Mouse (Mus musculus): ENCODE measurements around the gene Cxcl12. TPM values are rescaled to one million over a fixed set of nuclear protein-coding genes. Genes with fewer than 3 reads are reported as not detected.
A peak's percentile ranks its signal among the peaks of the same experiment; 100 is the strongest.

Cxcl12 gene
- polyA plus RNA-seq, 1 experiment from 2014 or later, result 59.9 TPM

DNA sequence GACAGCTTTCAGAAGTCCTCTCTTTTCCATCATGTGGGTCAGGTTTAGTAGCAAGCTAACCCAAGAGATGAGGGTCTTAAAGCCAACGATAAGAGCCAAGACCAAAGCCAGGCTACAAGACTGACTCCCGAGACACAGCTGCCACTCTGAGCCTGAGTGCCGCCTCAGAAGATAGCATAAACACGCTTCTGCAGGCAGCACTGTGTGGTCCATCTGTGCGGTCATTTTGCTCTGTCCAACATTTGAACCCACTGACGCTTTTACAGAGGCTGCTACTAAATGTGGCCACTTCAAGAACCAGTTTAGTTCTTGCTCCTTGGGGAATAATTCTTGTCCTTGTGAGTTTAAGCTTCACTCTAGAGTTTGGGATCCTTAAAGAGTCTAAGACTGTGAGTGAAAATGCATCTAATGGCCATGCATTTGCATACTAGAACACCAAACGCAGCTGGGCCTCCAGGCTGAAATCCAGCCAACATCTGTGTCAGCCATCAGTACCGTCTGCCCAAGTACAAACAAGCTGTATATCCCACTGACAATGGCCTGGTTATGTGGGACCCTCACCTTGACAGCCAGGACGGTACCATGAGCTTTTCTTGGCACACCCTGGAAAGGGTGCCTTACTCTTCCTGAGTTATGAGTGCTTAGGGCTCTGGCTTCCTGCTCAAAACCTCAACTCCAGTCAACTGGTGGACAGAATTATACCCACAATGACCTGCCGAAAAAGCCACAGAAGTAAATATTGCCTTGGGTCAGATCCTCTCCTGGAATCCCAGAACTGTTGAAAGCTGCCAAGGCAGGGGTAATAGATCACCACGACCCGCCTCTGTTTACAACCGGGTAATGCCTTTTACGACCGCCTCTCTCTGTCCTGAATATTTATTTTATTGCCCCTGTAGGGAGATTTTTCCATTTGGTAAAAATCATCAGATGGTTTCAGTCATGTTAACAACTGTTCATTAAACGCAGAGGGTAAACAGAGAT lies 8.3 kb upstream of the Cxcl12 start:
- Histone ChIP-seq H3K27me3 (ENCODE audit: low read depth, poor library complexity, severe bottlenecking) (no peaks in the 10 kb centered on the region; the same call in 1 of the 2 replicates), H3K4me3 (no peak overlapping the region), H3K9me3 (replicated peaks) (no peaks in the 10 kb centered on the region), H3K4me1 (peaks cover 10% of the 10 kb centered on the region), H3K27ac (replicated peaks) (no peak overlapping the region), H3K36me3 (no peaks in the 10 kb centered on the region)
- 90% methylated on average over 16 of the region's 16 CpGs for WGBS
- no peak for DNase-seq (ENCODE audit: low spot score)

DNA sequence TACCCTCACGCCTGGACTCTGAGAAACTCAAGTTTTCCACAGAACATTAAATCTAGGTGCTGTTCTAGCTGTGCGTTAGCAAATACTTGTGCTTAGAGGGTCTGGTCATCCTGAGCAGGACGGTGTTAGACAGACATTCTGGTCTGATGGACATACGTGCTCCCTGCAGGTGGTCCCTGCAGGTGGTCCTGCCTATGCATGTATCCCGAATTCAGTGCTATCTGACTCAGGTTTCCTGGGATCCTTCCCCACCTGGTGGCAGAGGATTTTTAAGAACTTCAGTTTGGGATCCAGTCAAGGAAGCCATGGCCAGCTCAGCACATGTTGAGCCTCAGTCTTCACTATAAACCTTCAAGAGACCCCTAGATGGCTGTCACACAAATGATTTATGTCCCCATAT lies 4.8 kb upstream of the Cxcl12 start:
- peak; percentile 9 for DNase-seq (ENCODE audit: low spot score)
- peaks cover 27% of the 10 kb centered on the region for H3K4me1 ChIP-seq
- H3K4me3 ChIP-seq, result no peak overlapping the region
- H3K27me3 ChIP-seq (ENCODE audit: low read depth, poor library complexity, severe bottlenecking), result peaks cover 31% of the 10 kb centered on the region
- H3K36me3 ChIP-seq, result no peaks in the 10 kb centered on the region
- H3K9me3 ChIP-seq (replicated peaks), result no peaks in the 10 kb centered on the region
- H3K27ac ChIP-seq (replicated peaks), result no peak overlapping the region
- 80% methylated on average over 5 of the region's 5 CpGs for WGBS

DNA sequence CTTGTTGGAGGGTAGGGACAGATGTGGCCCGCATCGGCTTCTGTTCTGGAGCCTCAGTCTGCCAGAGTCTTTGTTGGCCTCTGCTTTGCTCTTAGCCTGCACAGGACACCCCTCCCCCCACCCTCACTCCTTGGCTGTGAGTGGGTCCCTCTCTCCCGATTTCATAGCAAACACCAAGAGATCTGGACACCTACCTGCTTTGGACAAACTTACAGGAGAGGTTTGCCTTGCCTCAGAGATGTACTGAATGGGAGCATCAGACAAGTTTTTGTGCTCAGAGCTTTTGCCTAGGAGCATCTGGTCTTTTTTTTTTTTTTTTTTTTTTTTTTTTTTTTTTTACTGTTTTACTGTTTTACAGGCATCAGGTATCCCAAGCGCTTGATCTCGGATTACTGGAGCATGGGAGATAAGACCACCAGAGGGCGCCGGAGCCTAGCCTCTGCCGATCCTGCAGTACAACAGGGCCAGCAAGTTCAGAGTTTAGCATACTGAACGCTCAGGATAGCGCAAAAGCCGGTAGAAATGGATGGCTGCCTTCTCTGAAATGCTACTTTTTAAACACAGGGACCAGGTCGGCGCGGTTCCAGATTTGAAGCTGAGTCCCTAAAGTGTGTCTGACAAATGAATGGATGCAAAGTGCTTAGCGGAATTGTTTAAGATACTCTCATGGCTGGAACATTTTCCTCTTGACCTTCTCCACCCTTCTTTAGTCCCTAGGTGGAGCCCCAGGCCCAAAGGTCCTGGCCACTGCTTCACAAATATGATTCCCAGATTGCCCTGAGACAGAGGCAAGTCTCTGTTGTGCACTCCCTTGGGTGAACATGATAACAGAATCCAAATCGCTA lies 1.5 kb upstream of the Cxcl12 start:
- WGBS, result 2% methylated on average over 16 of the region's 16 CpGs
- peak; percentile 89 for DNase-seq (ENCODE audit: low spot score)
- H3K27ac ChIP-seq (replicated peaks), result no peak overlapping the region
- peak overlapping the region; percentile 70 for H3K4me3 ChIP-seq
- no peaks in the 10 kb centered on the region for H3K36me3 ChIP-seq
- no peaks in the 10 kb centered on the region for H3K9me3 ChIP-seq (replicated peaks)
- H3K4me1 ChIP-seq, result peaks cover 46% of the 10 kb centered on the region
- H3K27me3 ChIP-seq (ENCODE audit: low read depth, poor library complexity, severe bottlenecking), result peaks cover 64% of the 10 kb centered on the region

DNA sequence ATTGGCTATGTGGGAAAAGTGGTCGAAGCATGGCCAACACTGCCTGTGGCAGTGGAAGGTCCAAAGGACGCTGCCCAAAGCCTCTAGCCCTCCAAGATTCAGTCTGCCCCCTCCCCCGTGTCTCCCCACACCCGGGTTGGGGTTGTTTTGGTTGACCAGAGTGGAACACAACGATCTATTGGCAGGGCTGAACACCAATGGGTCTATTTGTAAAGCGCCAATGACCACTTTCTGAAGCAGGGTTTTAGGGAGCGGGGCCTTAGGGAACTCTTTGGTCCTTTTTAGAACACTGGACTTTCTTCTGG lies 957 bp upstream of the Cxcl12 start:
- Histone ChIP-seq H3K4me1 (peaks cover 46% of the 10 kb centered on the region), H3K27ac (replicated peaks) (no peak overlapping the region), H3K36me3 (no peaks in the 10 kb centered on the region), H3K4me3 (peak overlapping the region; percentile 70), H3K9me3 (replicated peaks) (no peaks in the 10 kb centered on the region), H3K27me3 (ENCODE audit: low read depth, poor library complexity, severe bottlenecking) (peaks cover 70% of the 10 kb centered on the region)
- no peak for DNase-seq (ENCODE audit: low spot score)
- WGBS, result 7% methylated on average over 7 of the region's 7 CpGs

DNA sequence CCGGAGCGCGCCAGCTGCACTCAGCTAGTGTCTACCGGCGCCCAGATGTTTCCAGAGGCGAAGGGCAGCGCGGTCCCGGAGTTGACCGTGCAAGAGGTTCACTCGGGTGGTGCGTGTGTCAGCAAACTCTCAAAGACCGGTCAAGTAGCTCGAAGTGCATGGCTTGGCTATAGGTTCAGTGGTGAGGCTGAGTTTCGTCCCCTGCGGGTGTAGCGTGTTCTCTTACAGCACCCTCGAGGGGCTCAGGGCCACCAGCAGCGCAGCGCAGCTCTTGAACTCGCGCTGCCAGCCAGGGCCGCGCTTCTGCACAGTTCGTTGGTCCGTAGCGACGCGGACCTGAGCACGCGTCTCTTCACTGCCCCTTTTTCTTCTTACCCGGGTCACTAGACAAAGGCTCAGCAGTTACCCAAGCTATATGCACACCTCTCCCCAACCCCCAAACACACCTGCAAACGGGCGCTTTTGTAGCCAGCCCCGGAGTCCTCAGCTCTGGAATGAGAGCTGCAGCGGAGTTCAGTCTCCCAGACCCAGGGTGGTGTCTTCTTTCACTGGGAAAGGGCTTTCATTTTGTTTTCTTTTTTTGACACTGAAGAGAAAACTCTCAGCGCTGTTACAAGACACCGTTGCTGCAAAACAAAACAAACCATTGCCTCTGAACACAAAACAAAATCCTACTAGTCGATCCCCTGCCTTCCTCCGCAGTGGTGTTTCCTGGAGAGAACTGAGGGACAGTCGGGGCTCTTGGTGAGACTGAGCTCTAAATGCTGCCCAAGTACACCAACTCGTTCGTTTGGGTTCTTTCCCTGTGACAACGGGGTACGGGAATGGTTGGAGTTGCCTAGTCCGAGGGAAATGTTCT lies 945 bp downstream of the Cxcl12 start:
- H3K9me3 ChIP-seq (replicated peaks), result no peaks in the 10 kb centered on the region
- under 1% methylated on average over 46 of the region's 46 CpGs for WGBS
- peak overlapping the region; percentile 70 for H3K4me3 ChIP-seq
- H3K4me1 ChIP-seq, result peaks cover 55% of the 10 kb centered on the region
- peak; percentile 63 for DNase-seq (ENCODE audit: low spot score)
- peaks cover 88% of the 10 kb centered on the region for H3K27me3 ChIP-seq (ENCODE audit: low read depth, poor library complexity, severe bottlenecking)
- peak overlapping the region; percentile 78 for H3K27ac ChIP-seq (replicated peaks)
- H3K36me3 ChIP-seq, result no peaks in the 10 kb centered on the region

DNA sequence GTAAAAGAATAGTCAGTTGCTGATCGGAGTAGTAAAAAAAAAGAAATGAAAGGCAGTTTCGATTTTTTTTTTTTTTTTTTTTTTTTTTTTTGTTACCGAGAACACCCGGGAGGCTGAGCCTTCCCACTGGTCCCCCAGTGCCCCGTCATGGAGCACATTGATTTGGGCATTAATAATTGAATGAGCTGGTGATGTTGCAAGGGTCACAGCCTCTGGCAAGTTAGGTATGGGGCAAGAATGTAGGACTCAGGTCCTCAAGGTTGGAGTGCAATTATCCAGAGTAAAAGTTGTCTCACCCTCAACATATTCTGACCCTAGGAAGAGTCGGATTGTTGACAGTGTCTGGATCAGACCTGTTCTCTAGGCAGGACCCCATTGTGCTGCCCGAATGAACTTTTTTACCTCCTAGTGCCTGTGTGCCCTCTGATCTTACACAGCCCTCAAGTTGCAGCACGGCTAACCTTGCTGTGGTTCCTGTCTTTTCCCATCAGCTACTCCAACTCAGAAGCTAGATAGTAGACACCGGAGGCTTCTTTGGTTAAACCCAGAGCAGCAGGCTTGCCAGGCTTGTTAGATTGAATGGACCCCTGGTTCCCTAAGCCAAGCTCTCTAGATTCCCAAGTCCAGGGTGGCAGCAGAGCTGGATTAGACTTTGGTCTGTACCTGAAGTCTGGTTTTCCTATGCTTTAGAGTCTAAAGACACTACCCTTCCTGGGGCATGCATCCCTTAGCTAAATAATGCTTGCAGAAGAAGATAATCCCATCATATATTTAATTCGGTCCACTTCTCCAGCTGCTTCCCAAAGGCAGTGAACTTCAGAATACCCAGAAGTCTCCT lies 1.8 kb downstream of the Cxcl12 start:
- no peak overlapping the region for H3K27ac ChIP-seq (replicated peaks)
- 20% methylated on average over 10 of the region's 10 CpGs for WGBS
- DNase-seq (ENCODE audit: low spot score), result no peak

DNA sequence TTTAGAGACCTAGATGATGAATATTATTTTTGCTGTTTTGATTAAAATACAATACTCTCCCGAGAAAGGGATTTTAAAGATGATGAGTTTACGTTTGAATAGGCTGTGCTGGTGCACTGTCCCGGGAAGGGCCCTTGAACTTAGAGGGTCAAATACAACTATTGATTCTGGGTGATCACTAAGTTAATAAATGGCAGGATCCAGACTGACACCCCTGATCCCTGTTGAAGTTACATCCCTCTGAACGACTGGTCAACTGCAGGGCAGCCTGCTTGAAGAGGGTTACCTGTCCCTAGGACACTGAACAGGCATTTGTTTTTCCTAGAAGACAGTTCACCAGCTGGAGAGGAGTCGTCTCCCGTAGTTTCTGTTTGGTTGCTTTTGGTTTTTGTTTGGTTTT lies 4.0 kb downstream of the Cxcl12 start:
- Histone ChIP-seq H3K4me1 (peaks cover 54% of the 10 kb centered on the region), H3K27ac (replicated peaks) (no peak overlapping the region), H3K36me3 (no peaks in the 10 kb centered on the region), H3K9me3 (replicated peaks) (no peaks in the 10 kb centered on the region), H3K4me3 (no peak overlapping the region), H3K27me3 (ENCODE audit: low read depth, poor library complexity, severe bottlenecking) (peaks cover 82% of the 10 kb centered on the region)
- DNase-seq (ENCODE audit: low spot score), result no peak
- WGBS, result 86% methylated on average over 6 of the region's 6 CpGs

More for the DNA sequence above, 1.8 kb downstream of the Cxcl12 start:
- no peaks in the 10 kb centered on the region for H3K9me3 ChIP-seq (replicated peaks)
- H3K4me1 ChIP-seq, result peaks cover 55% of the 10 kb centered on the region
- H3K36me3 ChIP-seq, result no peaks in the 10 kb centered on the region
- peaks cover 87% of the 10 kb centered on the region for H3K27me3 ChIP-seq (ENCODE audit: low read depth, poor library complexity, severe bottlenecking)
- peak overlapping the region; percentile 70 for H3K4me3 ChIP-seq

DNA sequence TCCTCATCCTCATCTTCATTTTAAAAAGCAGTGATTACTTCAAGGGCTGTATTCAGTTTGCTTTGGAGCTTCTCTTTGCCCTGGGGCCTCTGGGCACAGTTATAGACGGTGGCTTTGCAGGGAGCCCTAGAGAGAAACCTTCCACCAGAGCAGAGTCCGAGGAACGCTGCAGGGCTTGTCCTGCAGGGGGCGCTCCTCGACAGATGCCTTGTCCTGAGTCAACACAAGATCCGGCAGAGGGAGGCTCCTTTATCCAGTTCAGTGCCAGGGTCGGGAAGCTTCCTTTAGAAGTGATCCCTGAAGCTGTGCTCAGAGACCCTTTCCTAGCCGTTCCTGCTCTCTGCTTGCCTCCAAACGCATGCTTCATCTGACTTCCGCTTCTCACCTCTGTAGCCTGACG lies 5.5 kb downstream of the Cxcl12 start:
- Histone ChIP-seq H3K27me3 (ENCODE audit: low read depth, poor library complexity, severe bottlenecking) (peaks cover 81% of the 10 kb centered on the region), H3K4me1 (peaks cover 39% of the 10 kb centered on the region), H3K27ac (replicated peaks) (no peak overlapping the region), H3K36me3 (0 out of 2 replicates have a peak, but pooled peaks cover 3% of the 10 kb centered on the region), H3K4me3 (no peak overlapping the region), H3K9me3 (replicated peaks) (no peaks in the 10 kb centered on the region)
- peak; percentile 84 for DNase-seq (ENCODE audit: low spot score)
- WGBS, result 17% methylated on average over 11 of the region's 11 CpGs

DNA sequence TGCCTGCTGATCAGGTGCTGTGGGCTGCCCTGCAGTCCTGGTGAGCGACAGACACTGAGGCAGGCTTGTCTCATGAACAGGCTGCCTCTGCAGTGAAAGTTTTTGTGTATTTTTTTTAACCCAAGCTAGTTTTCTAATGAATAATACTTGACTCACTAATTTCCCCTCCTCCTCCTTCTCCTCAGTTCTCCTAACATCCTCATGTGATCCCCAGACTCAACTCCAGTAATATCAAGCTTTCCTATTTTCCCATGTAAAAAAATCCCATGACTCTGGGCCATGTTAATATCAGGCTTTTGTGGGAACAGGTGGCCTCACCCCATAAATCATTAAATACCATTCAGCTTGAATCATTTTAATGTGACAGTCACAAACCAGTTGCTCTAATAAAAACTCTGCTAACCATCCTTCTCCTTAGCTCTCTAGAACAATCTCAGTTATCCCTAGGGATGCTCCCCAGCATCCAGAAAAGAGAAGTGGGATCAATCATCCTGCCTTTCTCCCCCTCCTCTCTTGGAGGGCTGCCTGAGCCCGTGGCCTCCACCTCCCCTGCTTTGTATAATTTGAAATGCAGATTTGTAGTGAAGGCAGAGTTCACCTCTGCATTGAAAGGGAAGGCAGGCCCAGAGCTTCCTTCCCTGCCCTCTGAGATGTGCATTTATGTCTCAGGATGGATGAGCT lies 6.9 kb downstream of the Cxcl12 start:
- H3K27me3 ChIP-seq (ENCODE audit: low read depth, poor library complexity, severe bottlenecking), result peaks cover 75% of the 10 kb centered on the region
- no peak overlapping the region for H3K4me3 ChIP-seq
- H3K27ac ChIP-seq (replicated peaks), result no peak overlapping the region
- no peak for DNase-seq (ENCODE audit: low spot score)
- 0 out of 2 replicates have a peak, but pooled peaks cover 3% of the 10 kb centered on the region for H3K36me3 ChIP-seq
- WGBS, result 50% methylated on average over 2 of the region's 2 CpGs
- H3K9me3 ChIP-seq (replicated peaks), result no peaks in the 10 kb centered on the region
- peaks cover 38% of the 10 kb centered on the region for H3K4me1 ChIP-seq

DNA sequence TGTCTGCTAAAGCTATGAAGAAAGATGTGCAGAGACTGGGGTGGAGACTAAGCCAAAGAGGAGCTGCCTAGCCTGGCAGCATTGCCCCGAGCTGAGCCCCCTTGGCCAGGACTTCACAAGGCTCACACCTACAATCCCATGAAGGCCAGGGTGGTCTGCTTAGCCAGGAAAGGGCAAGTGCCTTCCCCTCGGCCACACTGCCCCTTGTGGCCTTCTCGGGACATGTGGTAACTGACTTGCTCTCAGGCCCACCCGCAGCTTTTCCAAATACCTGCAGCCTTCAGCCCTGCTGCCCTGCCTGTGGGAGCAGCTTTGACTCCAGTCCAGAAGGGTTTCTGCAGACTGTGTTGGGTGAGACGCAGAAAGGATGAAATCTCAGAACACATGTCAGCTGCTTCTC lies 8.1 kb downstream of the Cxcl12 start:
- Histone ChIP-seq H3K9me3 (replicated peaks) (no peaks in the 10 kb centered on the region), H3K4me3 (no peak overlapping the region), H3K27me3 (ENCODE audit: low read depth, poor library complexity, severe bottlenecking) (peaks cover 75% of the 10 kb centered on the region), H3K36me3 (0 out of 2 replicates have a peak, but pooled peaks cover 3% of the 10 kb centered on the region), H3K27ac (replicated peaks) (no peak overlapping the region), H3K4me1 (peaks cover 42% of the 10 kb centered on the region)
- peak; percentile 54 for DNase-seq (ENCODE audit: low spot score)
- 29% methylated on average over 5 of the region's 5 CpGs for WGBS

DNA sequence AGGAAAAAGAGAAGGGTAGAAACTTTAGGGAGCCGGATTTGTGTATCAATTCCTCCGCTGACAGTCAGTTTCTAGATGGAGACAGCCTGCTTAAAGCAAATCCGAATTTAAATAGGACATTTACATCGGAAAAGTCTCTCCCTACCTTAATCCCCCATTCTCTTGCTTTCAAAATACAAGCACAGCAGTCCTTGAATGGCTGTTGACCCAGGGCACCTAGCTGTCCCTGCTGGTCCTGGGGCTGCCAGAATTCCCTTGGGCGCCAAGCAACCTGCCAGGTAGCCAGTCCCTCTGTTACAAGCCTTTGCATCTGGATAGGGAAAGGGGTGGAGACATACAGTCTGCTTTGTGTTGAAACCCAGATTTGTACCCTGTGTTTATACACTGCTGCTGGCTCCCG lies 12.0 kb downstream of the Cxcl12 start:
- WGBS, result 18% methylated on average over 6 of the region's 6 CpGs
- peak overlapping the region; percentile 33; the same call in 1 of the 2 replicates for H3K27ac ChIP-seq (replicated peaks)
- H3K9me3 ChIP-seq (replicated peaks), result no peaks in the 10 kb centered on the region
- 0 out of 2 replicates have a peak, but pooled peaks cover 3% of the 10 kb centered on the region for H3K36me3 ChIP-seq
- peaks cover 32% of the 10 kb centered on the region for H3K4me1 ChIP-seq
- H3K4me3 ChIP-seq, result no peak overlapping the region
- peaks cover 53% of the 10 kb centered on the region for H3K27me3 ChIP-seq (ENCODE audit: low read depth, poor library complexity, severe bottlenecking)
- no peak for DNase-seq (ENCODE audit: low spot score)
